Mouse (Mus musculus) brain, embryonic 18.5 days (tissue): ENCODE data around the gene Adamts13.
A peak's percentile ranks its signal among the peaks of the same experiment; 100 is the strongest.

Experiments used
- DNase-seq: peaks from one replicate; pipeline ENCODE4 v3.0.0-alpha.2; 2012; ENCODE audit warnings: low read depth, low spot score

The Adamts13 gene

DNA sequence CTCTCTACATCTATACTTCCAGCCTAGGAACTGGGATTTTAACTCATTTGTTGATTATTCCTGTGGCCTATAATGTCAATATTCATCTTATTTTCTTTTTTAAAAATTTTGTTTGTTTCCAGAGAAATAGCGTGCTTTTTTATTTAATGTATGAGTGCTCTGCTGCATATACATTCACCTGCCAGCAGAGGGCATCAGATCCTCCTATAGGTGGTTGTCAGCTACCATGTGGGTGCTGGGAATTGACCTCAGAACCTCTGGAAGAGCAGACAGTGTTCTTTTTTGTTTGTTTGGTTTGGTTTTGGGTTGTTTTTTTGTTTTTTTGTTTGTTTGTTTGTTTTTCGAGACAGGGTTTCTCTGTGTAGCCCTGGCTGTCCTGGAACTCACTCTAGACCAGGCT is 6.0 kb upstream of the Adamts13 start:
- DNase-seq: no peak

GRCm38 (mm10) chr2:26973960-26974359 is 744 bp downstream of the Adamts13 start:
- no peak for DNase-seq

DNA sequence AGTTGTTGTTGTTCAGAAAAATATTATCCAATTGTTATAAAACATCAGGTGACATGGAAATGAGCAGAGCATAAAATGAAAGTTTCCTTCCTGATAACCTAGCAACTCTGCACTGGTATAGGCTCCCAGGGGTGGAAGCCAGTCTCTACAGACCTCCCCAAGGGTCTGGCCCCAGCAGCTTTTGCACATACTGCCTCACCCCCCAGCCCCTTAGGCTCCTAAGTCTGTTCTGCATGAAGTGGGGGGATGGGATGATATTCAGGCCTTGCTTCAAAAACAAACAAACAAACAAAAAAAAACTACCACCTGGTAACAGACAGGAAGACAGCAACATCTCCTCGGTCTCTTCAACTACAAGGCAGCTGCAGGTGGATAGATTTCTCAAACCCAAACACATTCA is 7.1 kb downstream of the Adamts13 start:
- DNase-seq: no peak

DNA sequence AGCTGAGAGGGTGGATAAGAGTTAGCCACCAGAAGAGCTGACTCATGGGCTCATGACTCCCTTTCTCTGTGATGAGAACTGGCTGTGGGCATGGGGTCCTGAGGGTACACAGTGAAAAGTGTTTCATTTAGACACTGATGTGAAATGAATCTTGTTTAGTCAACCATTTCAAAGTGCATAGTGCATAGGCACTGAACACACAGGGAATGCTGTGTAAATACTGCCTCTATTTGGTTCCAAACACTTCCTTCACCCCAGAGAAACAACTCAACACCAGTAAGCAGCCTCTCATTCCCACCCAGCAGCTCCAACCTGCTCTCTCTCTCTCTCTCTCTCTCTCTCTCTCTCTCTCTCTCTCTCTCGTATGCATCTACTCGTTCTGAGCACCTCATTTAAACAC is 11.0 kb downstream of the Adamts13 start:
- DNase-seq: no peak

DNA sequence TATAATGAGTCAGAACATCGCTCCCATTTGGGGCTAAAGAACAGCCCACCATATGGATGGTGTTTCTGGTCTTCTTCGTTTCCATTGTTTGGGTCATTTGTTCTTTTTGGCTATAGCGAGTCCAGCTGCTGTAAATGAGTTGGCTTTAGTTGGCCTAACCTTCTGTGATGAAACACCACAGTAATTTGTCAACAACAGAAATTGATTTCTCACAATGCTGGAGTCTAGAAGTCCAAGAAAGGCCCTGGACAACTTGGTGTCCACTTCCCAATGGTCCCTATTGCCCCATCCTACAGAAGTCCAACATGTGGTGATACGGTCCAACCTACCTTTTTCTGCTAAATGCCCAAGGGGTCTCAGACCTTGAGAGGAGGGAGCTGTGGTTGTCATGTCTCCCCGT is 11.4 kb downstream of the Adamts13 start:
- no peak for DNase-seq

GRCm38 (mm10) chr2:26993936-26994335 is 20.7 kb downstream of the Adamts13 start:
- DNase-seq: no peak

- DNase-seq: no peak
These were observed 24.3 kb downstream of the Adamts13 start for GRCm38 (mm10) chr2:26997498-26997897.

DNA sequence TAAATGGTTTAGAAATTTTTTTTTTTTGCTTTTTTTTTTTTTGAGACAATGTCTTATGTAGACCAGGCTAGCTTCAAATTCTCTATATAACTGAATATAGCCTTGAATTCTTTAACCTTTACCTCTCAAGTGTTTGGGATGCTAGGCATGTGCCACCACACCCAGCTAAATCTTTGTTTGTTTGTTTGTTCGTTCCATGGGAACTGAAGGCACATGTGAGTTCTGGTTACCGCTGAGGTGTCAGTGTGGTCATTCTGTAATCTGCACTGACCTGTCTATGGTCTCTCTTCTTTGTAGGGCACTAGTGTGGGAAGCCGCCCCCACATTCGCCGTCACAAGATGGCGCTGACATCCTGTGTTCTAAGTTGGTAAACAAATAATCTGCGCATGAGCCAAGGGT is 24.8 kb downstream of the Adamts13 start:
- DNase-seq: no peak

- DNase-seq: no peak
These were observed 33.0 kb downstream of the Adamts13 start for GRCm38 (mm10) chr2:27006255-27006654.

DNA sequence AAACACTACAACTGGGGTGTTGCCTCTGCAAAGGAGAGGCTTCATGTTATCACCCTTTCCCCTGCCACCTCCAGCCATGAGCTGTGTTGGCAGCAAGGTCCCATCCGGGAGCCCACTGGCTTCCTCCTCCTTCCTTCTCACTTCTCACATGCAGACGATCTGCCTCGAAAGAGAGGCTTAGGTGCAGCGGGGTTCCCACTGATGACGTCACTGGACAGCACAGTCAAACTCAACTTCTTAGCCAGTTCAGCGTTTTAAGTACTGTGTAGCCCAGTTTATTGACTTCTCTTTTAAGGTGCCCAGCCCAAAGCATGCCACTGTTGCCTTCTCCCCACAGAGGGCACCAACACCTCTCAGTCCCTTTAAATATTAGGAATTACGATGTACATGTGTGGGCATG is 34.5 kb downstream of the Adamts13 start:
- no peak for DNase-seq

- peak; percentile 74 for DNase-seq
These were observed 36.6 kb downstream of the Adamts13 start, which contains the start of gene Cacfd1 for GRCm38 (mm10) chr2:27009714-27010244. Gene Cacfd1, plus strand, starts transcription at chr2:27009926.

DNA sequence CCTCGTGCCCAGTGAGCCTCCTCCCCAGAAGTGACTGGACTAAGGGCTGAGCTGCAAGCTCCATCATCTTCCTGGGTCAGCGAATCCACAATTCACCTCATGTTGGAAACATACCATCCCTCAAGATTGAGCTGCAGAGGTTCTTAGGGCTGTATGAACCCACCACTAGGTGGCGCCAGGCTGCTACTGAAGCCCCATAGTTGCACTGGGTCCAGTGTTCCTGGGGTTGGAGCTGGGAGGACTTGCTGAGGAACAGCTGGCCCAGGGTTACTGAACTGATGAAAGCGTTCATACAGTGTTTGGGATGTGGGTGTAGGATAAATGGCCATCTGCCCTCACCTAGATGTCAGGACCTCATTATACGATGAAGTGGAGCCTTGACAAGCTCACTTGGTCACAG is 44.6 kb downstream of the Adamts13 start:
- no peak for DNase-seq

- no peak for DNase-seq
These were observed 46.3 kb downstream of the Adamts13 start for GRCm38 (mm10) chr2:27019530-27019929.

- DNase-seq: no peak
These were observed 47.9 kb downstream of the Adamts13 start for GRCm38 (mm10) chr2:27021103-27021502.

- DNase-seq: no peak
These were observed 49.4 kb downstream of the Adamts13 start for GRCm38 (mm10) chr2:27022612-27023011.

- DNase-seq: no peak
These were observed 50.9 kb downstream of the Adamts13 start for GRCm38 (mm10) chr2:27024136-27024535.

GRCm38 (mm10) chr2:27025545-27025944 is 52.3 kb downstream of the Adamts13 start:
- DNase-seq: no peak

DNA sequence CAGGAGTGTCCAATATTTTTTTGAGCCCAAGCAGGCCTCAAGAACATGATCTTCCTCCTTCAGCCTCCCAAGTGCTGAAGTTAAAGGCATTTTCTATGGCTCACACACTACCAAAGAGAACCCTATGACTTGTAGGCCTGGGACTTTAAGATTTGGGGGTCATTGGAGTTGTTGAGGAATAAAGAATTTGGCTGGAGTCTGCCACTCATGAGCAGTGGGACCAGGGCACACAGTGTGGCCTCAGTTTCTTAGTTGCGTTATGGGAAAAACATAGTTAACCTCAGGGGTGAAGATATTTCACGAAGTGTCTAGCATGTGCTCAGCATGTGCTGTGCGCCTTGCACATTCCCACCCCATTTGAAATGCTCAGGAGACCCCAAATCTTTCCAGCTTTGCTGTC is 53.1 kb downstream of the Adamts13 start:
- DNase-seq: no peak

DNA sequence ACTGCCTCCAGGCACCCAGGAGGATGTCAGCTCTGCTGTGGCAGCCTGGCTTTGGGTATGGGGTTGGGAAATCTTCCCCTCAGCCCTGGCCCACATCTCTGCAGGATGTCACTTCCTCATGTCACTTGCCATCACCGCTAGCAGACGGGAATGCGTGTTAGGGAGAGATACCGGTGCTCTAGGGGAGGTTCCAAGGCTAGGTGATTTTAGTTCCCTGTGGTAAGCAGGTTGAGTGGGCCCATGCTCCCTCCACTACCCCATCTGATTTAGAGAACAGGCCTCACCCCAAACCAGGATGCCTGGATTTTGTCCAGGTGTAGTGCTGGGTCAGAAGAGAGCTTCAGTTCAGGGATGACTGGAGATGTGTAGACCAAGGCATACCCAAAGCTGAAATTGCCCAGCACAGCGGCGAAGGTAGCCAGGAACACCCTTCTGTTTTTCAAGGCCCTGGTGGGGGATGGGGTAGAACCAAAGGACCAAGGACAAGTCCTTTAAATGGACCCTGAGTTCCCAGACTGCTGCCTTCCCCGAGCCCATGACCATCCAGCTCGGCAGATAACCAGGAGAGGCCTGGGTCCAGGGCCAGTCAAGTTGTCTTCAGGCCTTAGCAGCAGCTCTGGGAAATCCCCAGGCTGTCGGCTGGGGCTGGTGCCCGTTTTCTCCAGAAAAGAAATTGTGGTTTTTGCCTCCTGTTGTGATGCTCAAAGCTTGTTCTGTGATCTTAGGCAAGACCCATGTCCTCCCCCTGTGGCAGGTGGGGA is 53.8 kb downstream of the Adamts13 start:
- no peak for DNase-seq

- DNase-seq: peak; percentile 83
These were observed 54.6 kb downstream of the Adamts13 start, which contains the start of gene Slc2a6 for GRCm38 (mm10) chr2:27027618-27028436. Gene Slc2a6, minus strand, starts transcription at chr2:27027998.

DNA sequence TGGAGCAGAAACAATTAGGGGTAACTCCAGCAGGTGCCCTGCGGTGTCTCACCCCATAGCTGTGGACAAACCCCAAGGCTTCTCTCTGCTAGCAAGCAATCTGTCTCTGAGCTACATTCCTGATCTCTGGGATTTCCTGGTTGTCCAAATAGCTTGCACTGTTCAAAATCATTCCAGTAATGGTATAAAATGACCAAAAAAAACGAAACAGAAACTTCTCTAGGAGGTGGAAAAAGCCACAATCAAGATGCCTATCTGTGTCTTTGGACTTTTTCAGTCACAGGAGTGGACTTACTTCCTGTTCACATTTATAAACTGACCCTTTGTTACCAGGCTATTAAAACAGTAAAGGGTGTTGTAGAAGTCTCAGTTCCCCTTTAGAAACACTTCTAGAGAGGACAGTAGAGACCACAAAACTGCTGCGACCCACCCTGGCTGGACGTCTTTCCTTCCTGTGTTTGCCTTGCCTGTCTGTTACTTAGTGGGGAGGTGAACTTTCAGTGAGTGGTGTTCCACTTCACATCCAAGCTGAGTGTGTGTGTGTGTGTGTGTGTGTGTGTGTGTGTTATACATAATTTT is 55.3 kb downstream of the Adamts13 start:
- DNase-seq: no peak

GRCm38 (mm10) chr2:27032361-27032760 is 59.1 kb downstream of the Adamts13 start:
- no peak for DNase-seq
